Comparison of ENCODE assay signal across 24 mouse cellular contexts in the genomic region with DNA sequence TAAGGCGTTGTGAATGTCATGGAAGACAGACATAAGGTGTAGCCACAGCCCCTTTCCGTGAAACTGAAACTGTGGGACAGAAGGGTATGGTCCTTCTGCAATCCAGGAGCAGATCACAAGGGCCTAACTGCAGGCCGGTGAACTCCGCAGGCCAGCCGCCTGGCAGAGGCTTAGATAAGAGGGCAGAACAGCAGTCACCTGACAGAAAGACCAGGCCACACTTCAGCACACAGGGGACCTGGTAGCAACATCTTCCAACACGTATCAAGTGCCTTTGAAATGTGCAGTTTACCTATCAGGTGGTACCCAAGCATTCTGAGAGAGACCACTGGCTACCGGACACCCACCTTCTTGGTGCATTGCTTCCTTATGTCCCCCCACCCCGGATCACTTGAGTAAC.
"Had no signal": no experiment of that assay in that cellular context is flagged by ENCODE, and none has a peak within 500 bp of the region (broad histone marks: within the 10 kb centered on the region; RNA-seq: fewer than 3 reads in every experiment).

No protein-coding gene starts in this region.

- H3K9ac ChIP-seq: kidney, embryonic 15.5 days; limb, embryonic 12.5 days; liver, embryonic 12.5 days; liver, embryonic 15.5 days; lung, embryonic 15.5 days; midbrain, embryonic 13.5 days; neural tube, embryonic 13.5 days; stomach, embryonic 15.5 days had no signal

- H3K4me1 ChIP-seq: liver, embryonic 15.5 days had no signal

- H3K9me3 ChIP-seq: kidney, embryonic 15.5 days; limb, embryonic 12.5 days; liver, embryonic 12.5 days; liver, embryonic 15.5 days; lung, embryonic 15.5 days; midbrain, embryonic 13.5 days; neural tube, embryonic 13.5 days; stomach, embryonic 15.5 days had no signal

- H3K4me2 ChIP-seq: kidney, embryonic 15.5 days; limb, embryonic 12.5 days; liver, embryonic 12.5 days; liver, embryonic 15.5 days; lung, embryonic 15.5 days; midbrain, embryonic 13.5 days; neural tube, embryonic 13.5 days; stomach, embryonic 15.5 days had no signal

- H3K4me3 ChIP-seq: kidney, embryonic 15.5 days; left cerebral cortex, adult 2 months; limb, embryonic 12.5 days; liver, embryonic 12.5 days; liver, embryonic 15.5 days; lung, embryonic 15.5 days; megakaryocyte, embryonic 14.5 days; midbrain, embryonic 10.5 days; midbrain, embryonic 13.5 days; myocyte; neural tube, embryonic 13.5 days; stomach, embryonic 15.5 days had no signal

- ATAC-seq: liver, embryonic 12.5 days; midbrain, embryonic 13.5 days; midbrain, embryonic 16.5 days had no signal

- H3K27me3 ChIP-seq: kidney, embryonic 15.5 days; limb, embryonic 12.5 days; liver, embryonic 15.5 days; lung, embryonic 15.5 days; stomach, embryonic 15.5 days had no signal

- H3K27ac ChIP-seq: kidney, embryonic 15.5 days; left cerebral cortex, adult 2 months; limb, embryonic 12.5 days; liver, embryonic 12.5 days; liver, embryonic 15.5 days; lung, embryonic 15.5 days; midbrain, embryonic 13.5 days; neural tube, embryonic 13.5 days; stomach, embryonic 15.5 days had no signal

- H3K36me3 ChIP-seq: kidney, embryonic 15.5 days; limb, embryonic 12.5 days; liver, embryonic 12.5 days; liver, embryonic 15.5 days; lung, embryonic 15.5 days; midbrain, embryonic 13.5 days; neural tube, embryonic 13.5 days; stomach, embryonic 15.5 days had no signal

- DNase-seq: kidney, postnatal 10 days; kidney, postnatal 36 days; layer of hippocampus, postnatal 36 days; liver; lung, adult 18-20 months; lung, postnatal 10 days; lung, postnatal 36 days; retina, postnatal 1 day; right cerebral cortex, postnatal 25 days; spleen, adult 18-20 months; thymus, postnatal 25 days had no signal
